Comparison of ENCODE assay signal across 23 mouse cellular contexts in the genomic region with DNA sequence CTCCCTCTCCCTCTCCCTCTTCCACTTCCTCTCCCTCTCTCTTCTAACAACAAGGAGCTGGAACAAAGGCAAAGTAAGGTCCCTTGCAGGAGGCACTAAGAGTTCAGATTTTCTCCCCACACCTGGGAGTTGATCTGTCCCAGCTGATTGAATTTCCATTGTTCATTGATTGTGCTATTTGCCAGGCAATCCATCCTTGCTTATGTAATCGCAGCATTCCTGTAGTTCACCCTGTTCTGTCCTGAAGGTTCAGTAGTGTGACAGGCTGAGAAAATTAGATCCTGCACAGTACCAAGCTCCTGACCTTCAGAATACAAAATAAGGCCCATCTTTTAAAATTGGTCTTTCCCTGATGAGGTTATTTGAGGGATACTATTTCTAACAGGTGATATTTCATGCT. TPM values are rescaled to one million over a fixed set of nuclear protein-coding genes. Genes with fewer than 3 reads are reported as not detected.
DNase-seq lines count a peak whose midpoint lies in the region; ATAC-seq and TF ChIP-seq lines count a peak whose summit lies in the region.
"Had no signal": no experiment of that assay in that cellular context is flagged by ENCODE, and none has a peak within 500 bp of the region (broad histone marks: within the 10 kb centered on the region; RNA-seq: fewer than 3 reads in every experiment).

No protein-coding gene starts in this region.

- no peak for DNase-seq in embryonic facial prominence, embryonic 14.5 days (ENCODE audit: low spot score)
- no peak for DNase-seq in embryonic facial prominence, embryonic 10.5 days (ENCODE audit: low spot score)
- peak; percentile 55 for DNase-seq in heart, adult 11 months
- peak; percentile 76 for DNase-seq in liver, adult 2 months (ENCODE audit: extremely low read depth, low read depth, low spot score)
- DNase-seq in liver, embryonic 11.5 days (ENCODE audit: low spot score): no peak
- DNase-seq: adrenal gland, adult 8-10 months; adrenal gland, postnatal 14 days; adrenal gland, postnatal 36 days; B cell, adult 2 months; cerebellum, adult 11-12 months; cerebellum, adult 2 months; cerebellum, adult 9-10 months; cerebellum, postnatal 10 days; cerebellum, postnatal 25 days; forebrain, postnatal 0 days had no signal

- H3K27ac ChIP-seq in embryonic facial prominence, embryonic 14.5 days (replicated peaks; ENCODE audit: low read depth, low read length): no peak overlapping the region
- H3K27ac ChIP-seq in embryonic facial prominence, embryonic 10.5 days (replicated peaks): no peak overlapping the region
- no peak overlapping the region for H3K27ac ChIP-seq in heart, embryonic 11.5 days (ENCODE audit: low read depth, low read length)
- no peak overlapping the region for H3K27ac ChIP-seq in liver, adult 2 months (replicated peaks; ENCODE audit: insufficient read depth, low read depth, low read length)
- H3K27ac ChIP-seq in liver, embryonic 11.5 days (ENCODE audit: low read depth, low read length): no peak overlapping the region
- H3K27ac ChIP-seq: embryonic facial prominence, embryonic 13.5 days; forebrain, embryonic 12.5 days had no signal

- H3K9me3 ChIP-seq in embryonic facial prominence, embryonic 14.5 days (ENCODE audit: control insufficient read depth, low read length): no peaks in the 10 kb centered on the region
- no peaks in the 10 kb centered on the region for H3K9me3 ChIP-seq in embryonic facial prominence, embryonic 10.5 days
- H3K9me3 ChIP-seq in heart, embryonic 11.5 days (replicated peaks; ENCODE audit: control insufficient read depth, low read length): no peaks in the 10 kb centered on the region
- H3K9me3 ChIP-seq in liver, embryonic 11.5 days (ENCODE audit: control insufficient read depth, low read length): no peaks in the 10 kb centered on the region
- H3K9me3 ChIP-seq: embryonic facial prominence, embryonic 13.5 days; forebrain, embryonic 12.5 days had no signal

- no peak for TF ChIP-seq CTCF in liver, adult 2 months (IDR thresholded peaks at IDR 0.05; ENCODE audit: low read depth, low read length)

- peaks cover 2% of the 10 kb centered on the region; the same call in 1 of the 2 replicates for H3K79me2 ChIP-seq in liver, adult 2 months (ENCODE audit: control insufficient read depth, insufficient read depth, low read length)

- H3K36me3 ChIP-seq in embryonic facial prominence, embryonic 14.5 days (ENCODE audit: control insufficient read depth, insufficient read depth, low read length): no peaks in the 10 kb centered on the region
- H3K36me3 ChIP-seq in embryonic facial prominence, embryonic 10.5 days (replicated peaks): no peaks in the 10 kb centered on the region
- H3K36me3 ChIP-seq in heart, embryonic 11.5 days (ENCODE audit: control insufficient read depth, insufficient read depth, low read length): no peaks in the 10 kb centered on the region
- no peaks in the 10 kb centered on the region for H3K36me3 ChIP-seq in liver, adult 2 months (ENCODE audit: control insufficient read depth, insufficient read depth, low read length)
- no peaks in the 10 kb centered on the region for H3K36me3 ChIP-seq in liver, embryonic 11.5 days (ENCODE audit: control insufficient read depth, insufficient read depth, low read length)
- H3K36me3 ChIP-seq: embryonic facial prominence, embryonic 13.5 days; forebrain, embryonic 12.5 days; G1E had no signal

- H3K4me3 ChIP-seq in embryonic facial prominence, embryonic 14.5 days (ENCODE audit: low read depth, low read length): no peak overlapping the region
- no peak overlapping the region for H3K4me3 ChIP-seq in embryonic facial prominence, embryonic 10.5 days
- H3K4me3 ChIP-seq in heart, embryonic 11.5 days (ENCODE audit: low read depth, low read length): no peak overlapping the region
- no peak overlapping the region for H3K4me3 ChIP-seq in liver, adult 2 months (ENCODE audit: insufficient read depth, low read depth, low read length)
- H3K4me3 ChIP-seq in liver, embryonic 11.5 days (ENCODE audit: low read depth, low read length): no peak overlapping the region
- H3K4me3 ChIP-seq: embryonic facial prominence, embryonic 13.5 days; forebrain, embryonic 12.5 days had no signal

- 32% methylated on average over 1 of the region's 1 CpGs for WGBS in embryonic facial prominence, embryonic 14.5 days
- WGBS in embryonic facial prominence, embryonic 10.5 days: 59% methylated on average over 1 of the region's 1 CpGs
- WGBS in heart, embryonic 11.5 days (ENCODE audit: insufficient replicate concordance): 63% methylated on average over 1 of the region's 1 CpGs
- 34% methylated on average over 1 of the region's 1 CpGs for WGBS in liver, adult 2 months
- WGBS in liver, embryonic 11.5 days: 55% methylated on average over 1 of the region's 1 CpGs

- ATAC-seq in embryonic facial prominence, embryonic 14.5 days (ENCODE audit: low read depth): peak; percentile 18; the same call in 1 of the 2 replicates
- ATAC-seq in heart, embryonic 11.5 days (replicated peaks; ENCODE audit: insufficient number of reproducible peaks, low FRiP score, low TSS enrichment): no peak
- ATAC-seq in liver, embryonic 11.5 days (replicated peaks; ENCODE audit: low FRiP score): no peak
- ATAC-seq: activated CD4-positive, CD25-positive, alpha-beta regulatory T cell, adult 4 months; CD4-positive, CD25-positive, alpha-beta regulatory T cell, adult 4 months; forebrain, postnatal 0 days had no signal

- no peak overlapping the region for H3K9ac ChIP-seq in embryonic facial prominence, embryonic 14.5 days (ENCODE audit: low read depth, low read length)
- no peak overlapping the region for H3K9ac ChIP-seq in heart, embryonic 11.5 days (ENCODE audit: low read depth, low read length)
- no peak overlapping the region; the same call in 1 of the 2 replicates for H3K9ac ChIP-seq in liver, adult 2 months (ENCODE audit: low read depth, low read length)
- no peak overlapping the region for H3K9ac ChIP-seq in liver, embryonic 11.5 days (ENCODE audit: low read depth, low read length)
- H3K9ac ChIP-seq: embryonic facial prominence, embryonic 13.5 days; forebrain, embryonic 12.5 days; forebrain, postnatal 0 days had no signal

- TF ChIP-seq POLR2A in liver, adult 2 months (IDR thresholded peaks at IDR 0.05; ENCODE audit: extremely low read depth, insufficient read depth, low read length): no peak

- H3K27me3 ChIP-seq in embryonic facial prominence, embryonic 14.5 days (replicated peaks; ENCODE audit: control insufficient read depth, insufficient read depth, low read length): no peaks in the 10 kb centered on the region
- H3K27me3 ChIP-seq in embryonic facial prominence, embryonic 10.5 days (replicated peaks; ENCODE audit: low read depth, poor library complexity, severe bottlenecking): no peaks in the 10 kb centered on the region
- H3K27me3 ChIP-seq in heart, embryonic 11.5 days (ENCODE audit: control insufficient read depth, insufficient read depth, low read length): no peaks in the 10 kb centered on the region
- no peaks in the 10 kb centered on the region for H3K27me3 ChIP-seq in liver, adult 2 months (ENCODE audit: control insufficient read depth, insufficient read depth, low read length)
- no peaks in the 10 kb centered on the region for H3K27me3 ChIP-seq in liver, embryonic 11.5 days (replicated peaks; ENCODE audit: control insufficient read depth, insufficient read depth, low read length)
- H3K27me3 ChIP-seq: CH12.LX; embryonic facial prominence, embryonic 13.5 days; forebrain, embryonic 12.5 days; Patski had no signal

- no peak overlapping the region for H3K4me2 ChIP-seq in embryonic facial prominence, embryonic 14.5 days (ENCODE audit: low read depth, low read length)
- no peak overlapping the region for H3K4me2 ChIP-seq in heart, embryonic 11.5 days
- no peak overlapping the region for H3K4me2 ChIP-seq in liver, embryonic 11.5 days
- H3K4me2 ChIP-seq: embryonic facial prominence, embryonic 13.5 days; forebrain, embryonic 12.5 days had no signal

- H3K4me1 ChIP-seq in embryonic facial prominence, embryonic 14.5 days (ENCODE audit: control insufficient read depth, insufficient read depth, low read length): no peaks in the 10 kb centered on the region
- peaks cover 11% of the 10 kb centered on the region for H3K4me1 ChIP-seq in embryonic facial prominence, embryonic 10.5 days
- no peaks in the 10 kb centered on the region for H3K4me1 ChIP-seq in heart, embryonic 11.5 days (ENCODE audit: control insufficient read depth, insufficient read depth, low read length)
- H3K4me1 ChIP-seq in liver, adult 2 months (ENCODE audit: control insufficient read depth, insufficient read depth, low read length): peaks cover 12% of the 10 kb centered on the region; the same call in 1 of the 2 replicates
- H3K4me1 ChIP-seq in liver, embryonic 11.5 days (replicated peaks; ENCODE audit: control insufficient read depth, insufficient read depth, low read length): no peaks in the 10 kb centered on the region
- H3K4me1 ChIP-seq: embryonic facial prominence, embryonic 13.5 days; forebrain, embryonic 12.5 days had no signal

RNA-seq across cellular contexts. Expression of a gene that starts 8.3 kb away (rescaled TPM):
- 3.2 and 4.9 TPM in 2 replicates for polyA plus RNA-seq in embryonic facial prominence, embryonic 14.5 days (2014; fragmentation: Nextera tagmentation; extraction: Ambion mirVana)
- 3.2 and 4.9 TPM in 2 replicates for polyA plus RNA-seq in embryonic facial prominence, embryonic 10.5 days (2016; fragmentation: Nextera tagmentation; extraction: Ambion mirVana)
- 2.2 TPM in 2 replicates for polyA plus RNA-seq in heart, embryonic 11.5 days (2014; fragmentation: Nextera tagmentation; extraction: Ambion mirVana)
- 48.5 and 87.9 TPM in 2 replicates for total RNA-seq in liver, adult 2 months (2014; rRNA removed)
- 10.0 and 18.6 TPM in 2 replicates for polyA plus RNA-seq in liver, adult 2 months (2012; rRNA removed)
- 0.92 and 0.99 TPM in 2 replicates for polyA plus RNA-seq in liver, embryonic 11.5 days (2014; fragmentation: Nextera tagmentation; extraction: Ambion mirVana)
- total RNA-seq: CH12.LX had no signal
- polyA plus RNA-seq: activated CD4-positive, CD25-positive, alpha-beta regulatory T cell, adult 4 months; CD4-positive, CD25-positive, alpha-beta regulatory T cell, adult 4 months; G1E had no signal

Comparison
In these comparisons a context has a peak if more than half of its experiments do, and no peak if none do; other contexts are left out.
1. DNase-seq: peak in heart, adult 11 months (single experiment) and liver, adult 2 months (single experiment); none in embryonic facial prominence, embryonic 14.5 days (single experiment), embryonic facial prominence, embryonic 10.5 days (single experiment) and liver, embryonic 11.5 days (single experiment).